Mouse (Mus musculus) lung, embryonic 16.5 days (tissue): ENCODE measurements at regions not wholly inside any gene's neighbourhood (a gene's known extent, or its start where the extent isn't known, plus 50 kb on each side); places are given as distances from the start of the nearest gene placed in this dataset.

Experiments used
- ATAC-seq: fragments of 200-750 bp; cut with Nextera tagmentation; 2 replicates; pipeline ENCODE4 v1.8.0; 2017; ENCODE audit warnings: low read depth, mild to moderate bottlenecking, moderate library complexity
- H3K27ac ChIP-seq: fragments of 300-500 bp; sonication (generic); 2 replicates; pipeline ENCODE4 v1.5.1; 2014; ENCODE audit warnings: mild to moderate bottlenecking, control low read depth, low read length
- H3K27me3 ChIP-seq: fragments of 300-500 bp; sonication (generic); 2 replicates; pipeline ENCODE4 v1.6.1; 2014; ENCODE audit warnings: low read depth, low read length, mixed read lengths; ENCODE audit not compliant: control insufficient read depth, insufficient read depth
- H3K36me3 ChIP-seq: fragments of 300-500 bp; sonication (generic); 2 replicates; pipeline ENCODE4 v1.6.1; 2014; ENCODE audit warnings: low read length; ENCODE audit not compliant: control insufficient read depth, insufficient read depth
- H3K4me1 ChIP-seq: fragments of 300-500 bp; sonication (generic); replicated peaks from 2 replicates; pipeline ENCODE4 v1.6.1; 2014; ENCODE audit warnings: low read length, mixed read lengths; ENCODE audit not compliant: control insufficient read depth, insufficient read depth
- H3K4me2 ChIP-seq: fragments of 300-500 bp; sonication (generic); 2 replicates; pipeline ENCODE4 v1.6.1; 2014; ENCODE audit warnings: low read depth, low read length, control low read depth
- H3K4me3 ChIP-seq: fragments of 300-500 bp; sonication (generic); 2 replicates; pipeline ENCODE4 v1.5.1; 2014; ENCODE audit warnings: mild to moderate bottlenecking, low read length, control low read depth
- H3K9ac ChIP-seq: fragments of 300-500 bp; sonication (generic); 2 replicates; pipeline ENCODE4 v1.6.1; 2014; ENCODE audit warnings: low read length, control low read depth
- H3K9me3 ChIP-seq: fragments of 300-500 bp; sonication (generic); 2 replicates; pipeline ENCODE4 v1.6.1; 2016; ENCODE audit warnings: low read length; ENCODE audit not compliant: control insufficient read depth
- WGBS: fragments of 180-500 bp; shearing (Covaris S2); extraction: QIAGEN DNeasy Blood & Tissue Kit; methylation state at CpG from one replicate; pipeline ENCODE4 v1.1.7; 2014; 5-methylcytosine and 5-hydroxymethylcytosine counted together

- peaks cover 8% of the 10 kb centered on the region for H3K4me1 ChIP-seq
- H3K36me3 ChIP-seq: no peaks in the 10 kb centered on the region
- no peaks in the 10 kb centered on the region for H3K27me3 ChIP-seq
- no peak overlapping the region for H3K4me2 ChIP-seq
- peak overlapping the region; percentile 30; the same call in 1 of the 2 replicates for H3K27ac ChIP-seq
- H3K9me3 ChIP-seq: no peaks in the 10 kb centered on the region
- H3K9ac ChIP-seq: no peak overlapping the region
- ATAC-seq: peak; percentile 24
- WGBS: 41% methylated on average over 8 of the region's 8 CpGs
- no peak overlapping the region for H3K4me3 ChIP-seq
Observed at GRCm38 (mm10) chr13:102636032-102636431, 57.3 kb upstream of the Cd180 start.

- Histone ChIP-seq H3K4me2 (no peak overlapping the region), H3K36me3 (no peaks in the 10 kb centered on the region), H3K27me3 (no peaks in the 10 kb centered on the region), H3K27ac (no peak overlapping the region), H3K4me3 (no peak overlapping the region), H3K4me1 (peaks cover 8% of the 10 kb centered on the region), H3K9me3 (no peaks in the 10 kb centered on the region), H3K9ac (no peak overlapping the region)
- ATAC-seq: no peak
- 15% methylated on average over 5 of the region's 5 CpGs for WGBS
Observed at GRCm38 (mm10) chr13:102637059-102637458, 56.3 kb upstream of the Cd180 start.

- ATAC-seq: peak; percentile 67
- Histone ChIP-seq H3K27ac (no peak overlapping the region), H3K4me1 (peaks cover 12% of the 10 kb centered on the region), H3K9ac (no peak overlapping the region), H3K36me3 (no peaks in the 10 kb centered on the region), H3K4me2 (no peak overlapping the region), H3K4me3 (no peak overlapping the region), H3K9me3 (no peaks in the 10 kb centered on the region), H3K27me3 (no peaks in the 10 kb centered on the region)
- WGBS: 49% methylated on average over 9 of the region's 9 CpGs
Observed at GRCm38 (mm10) chr13:102639651-102640050, 53.7 kb upstream of the Cd180 start.

- no peaks in the 10 kb centered on the region for H3K9me3 ChIP-seq
- H3K27ac ChIP-seq: no peak overlapping the region
- H3K9ac ChIP-seq: no peak overlapping the region
- peaks cover 13% of the 10 kb centered on the region for H3K4me1 ChIP-seq
- H3K4me3 ChIP-seq: no peak overlapping the region
- no peaks in the 10 kb centered on the region for H3K27me3 ChIP-seq
- 44% methylated on average over 3 of the region's 3 CpGs for WGBS
- no peaks in the 10 kb centered on the region for H3K36me3 ChIP-seq
- no peak overlapping the region for H3K4me2 ChIP-seq
- peak; percentile 42; the same call in 1 of the 2 replicates for ATAC-seq
Observed at GRCm38 (mm10) chr13:102640171-102640570, 53.2 kb upstream of the Cd180 start.
